ENCODE assay signal across 8 mouse cellular contexts in genomic region chr2:94245305-94245959, GRCm38 (mm10).
DNase-seq lines count a peak whose midpoint lies in the region; ATAC-seq and TF ChIP-seq lines count a peak whose summit lies in the region.

No protein-coding gene starts in this region.

- peaks cover 64% of the 10 kb centered on the region for H3K4me1 ChIP-seq in E14TG2a.4 (replicated peaks; ENCODE audit: low read depth, low read length)
- H3K4me1 ChIP-seq in forebrain, embryonic 15.5 days, result peaks cover 70% of the 10 kb centered on the region
- H3K4me1 ChIP-seq in liver, embryonic 12.5 days, result peaks cover 11% of the 10 kb centered on the region; the same call in 1 of the 2 replicates
- H3K4me1 ChIP-seq in neural tube, embryonic 12.5 days, result peaks cover 26% of the 10 kb centered on the region

- DNase-seq in c-Kit-positive CD71-positive TER-119-positive erythroid progenitor cells, embryonic 14.5 days (ENCODE audit: low spot score), result peak; percentile 59
- DNase-seq in heart, postnatal 10 days, result peak; percentile 87 to 92
- DNase-seq in kidney, postnatal 25 days, result peak; percentile 74 to 84
- peak; percentile 88 for DNase-seq in testis, postnatal 10 days (ENCODE audit: low spot score)

- H3K27ac ChIP-seq in forebrain, embryonic 15.5 days (replicated peaks), result peak overlapping the region; percentile 96; the same call in 1 of the 2 replicates
- H3K27ac ChIP-seq in liver, embryonic 12.5 days, result no peak overlapping the region
- no peak overlapping the region for H3K27ac ChIP-seq in neural tube, embryonic 12.5 days

- peak; percentile 9; the same call in 1 of the 2 replicates for ATAC-seq in forebrain, embryonic 15.5 days (replicated peaks)
- 0 out of 2 replicates have a peak, but pooled peaks have one; percentile 37 for ATAC-seq in liver, embryonic 12.5 days
- peak; percentile 33; the same call in 1 of the 2 replicates for ATAC-seq in neural tube, embryonic 12.5 days (ENCODE audit: low FRiP score, low read depth)

- no peaks in the 10 kb centered on the region for H3K36me3 ChIP-seq in E14TG2a.4 (ENCODE audit: insufficient read depth, low read length)
- H3K36me3 ChIP-seq in forebrain, embryonic 15.5 days, result no peaks in the 10 kb centered on the region
- H3K36me3 ChIP-seq in liver, embryonic 12.5 days, result no peaks in the 10 kb centered on the region
- no peaks in the 10 kb centered on the region for H3K36me3 ChIP-seq in neural tube, embryonic 12.5 days

- TF ChIP-seq CTCF in E14TG2a.4 (conservative IDR thresholded peaks at IDR 0.05; ENCODE audit: low read length), result peak; percentile 69

- H3K4me3 ChIP-seq in E14TG2a.4 (replicated peaks; ENCODE audit: low read length), result peak overlapping the region; percentile 24; the same call in 1 of the 2 replicates
- peak overlapping the region; percentile 62 for H3K4me3 ChIP-seq in forebrain, embryonic 15.5 days
- H3K4me3 ChIP-seq in liver, embryonic 12.5 days, result no peak overlapping the region
- peak overlapping the region; percentile 11; the same call in 1 of the 2 replicates for H3K4me3 ChIP-seq in neural tube, embryonic 12.5 days

- intact Hi-C loops in heart, postnatal 10 days (cut with DNase I), result loop anchor here (1.0 to 2.0 kb wide), 2 partner anchors 191 to 210 kb away; no protein-coding TSS in a partner anchor

- under 1% methylated on average over 16 of the region's 16 CpGs for WGBS in forebrain, embryonic 15.5 days
- 4% methylated on average over 16 of the region's 16 CpGs for WGBS in liver, embryonic 12.5 days (ENCODE audit: insufficient replicate concordance)
- 1% methylated on average over 16 of the region's 16 CpGs for WGBS in neural tube, embryonic 12.5 days

- H3K9me3 ChIP-seq in E14TG2a.4 (ENCODE audit: low read length), result no peaks in the 10 kb centered on the region
- no peaks in the 10 kb centered on the region for H3K9me3 ChIP-seq in forebrain, embryonic 15.5 days
- no peaks in the 10 kb centered on the region for H3K9me3 ChIP-seq in liver, embryonic 12.5 days (replicated peaks)
- H3K9me3 ChIP-seq in neural tube, embryonic 12.5 days, result no peaks in the 10 kb centered on the region

- peak overlapping the region; percentile 96 for H3K4me2 ChIP-seq in forebrain, embryonic 15.5 days (replicated peaks)
- H3K4me2 ChIP-seq in liver, embryonic 12.5 days, result 0 out of 2 replicates have a peak overlapping the region, but pooled peaks have one; percentile 18
- H3K4me2 ChIP-seq in neural tube, embryonic 12.5 days (replicated peaks), result peak overlapping the region; percentile 70

- H3K27me3 ChIP-seq in E14TG2a.4 (ENCODE audit: insufficient read depth, low read length), result peaks cover 96% of the 10 kb centered on the region
- peaks cover 46% of the 10 kb centered on the region for H3K27me3 ChIP-seq in forebrain, embryonic 15.5 days
- H3K27me3 ChIP-seq in liver, embryonic 12.5 days (replicated peaks), result peaks cover 96% of the 10 kb centered on the region
- H3K27me3 ChIP-seq in neural tube, embryonic 12.5 days (replicated peaks), result peaks cover 69% of the 10 kb centered on the region

- peak overlapping the region; percentile 73 for H3K9ac ChIP-seq in forebrain, embryonic 15.5 days (replicated peaks)
- H3K9ac ChIP-seq in liver, embryonic 12.5 days, result no peak overlapping the region
- H3K9ac ChIP-seq in neural tube, embryonic 12.5 days, result no peak overlapping the region

Comparison
In these comparisons a context has a peak if more than half of its experiments do, and no peak if none do; other contexts are left out.
1. H3K4me2 ChIP-seq: peak in every context shown above with its lines; median percentile 96 in forebrain, embryonic 15.5 days; 70 in neural tube, embryonic 12.5 days; 18 in liver, embryonic 12.5 days.